Mouse (Mus musculus) splenic B cell, adult 2 months (primary cell): ENCODE data around the gene Ipo5.

Source experiments
- DNase-seq: peaks from one replicate; pipeline ENCODE4 v3.0.0-alpha.2; 2011; ENCODE audit warnings: low read depth, low spot score
- H3K27me3 ChIP-seq: 2 replicates; pipeline ENCODE4 v1.6.1; 2012; ENCODE audit warnings: mild to moderate bottlenecking, low read length, moderate library complexity, mixed read lengths; ENCODE audit not compliant: control insufficient read depth, poor library complexity, insufficient read depth, severe bottlenecking
- H3K36me3 ChIP-seq: 2 replicates; pipeline ENCODE4 v1.6.1; 2012; ENCODE audit warnings: mild to moderate bottlenecking, low read length, moderate library complexity, mixed read lengths; ENCODE audit not compliant: control insufficient read depth, poor library complexity, insufficient read depth, severe bottlenecking

Gene Ipo5

GRCm38 (mm10) chr14:120910733-120911324 is at the start of gene Ipo5:
Gene Ipo5, plus strand, starts transcription at chr14:120911224.
- H3K27me3 ChIP-seq, result no peaks in the 10 kb centered on the region
- peak; percentile 96 for DNase-seq

GRCm38 (mm10) chr14:120863205-120863604 is 47.8 kb upstream of the Ipo5 start:
- H3K36me3 ChIP-seq, result no peaks in the 10 kb centered on the region
- DNase-seq, result no peak
- no peaks in the 10 kb centered on the region for H3K27me3 ChIP-seq

More at GRCm38 (mm10) chr14:120910733-120911324, at the start of gene Ipo5:
- no peaks in the 10 kb centered on the region; the same call in 1 of the 2 replicates for H3K36me3 ChIP-seq

- Histone ChIP-seq H3K36me3 (no peaks in the 10 kb centered on the region), H3K27me3 (no peaks in the 10 kb centered on the region)
- DNase-seq, result no peak
Observed at GRCm38 (mm10) chr14:120864896-120865295, 46.1 kb upstream of the Ipo5 start.

GRCm38 (mm10) chr14:120866573-120866972 is 44.5 kb upstream of the Ipo5 start:
- H3K36me3 ChIP-seq, result no peaks in the 10 kb centered on the region
- no peak for DNase-seq
- H3K27me3 ChIP-seq, result no peaks in the 10 kb centered on the region

GRCm38 (mm10) chr14:120867121-120867520 is 43.9 kb upstream of the Ipo5 start:
- H3K36me3 ChIP-seq, result no peaks in the 10 kb centered on the region
- DNase-seq, result no peak
- H3K27me3 ChIP-seq, result no peaks in the 10 kb centered on the region

DNA sequence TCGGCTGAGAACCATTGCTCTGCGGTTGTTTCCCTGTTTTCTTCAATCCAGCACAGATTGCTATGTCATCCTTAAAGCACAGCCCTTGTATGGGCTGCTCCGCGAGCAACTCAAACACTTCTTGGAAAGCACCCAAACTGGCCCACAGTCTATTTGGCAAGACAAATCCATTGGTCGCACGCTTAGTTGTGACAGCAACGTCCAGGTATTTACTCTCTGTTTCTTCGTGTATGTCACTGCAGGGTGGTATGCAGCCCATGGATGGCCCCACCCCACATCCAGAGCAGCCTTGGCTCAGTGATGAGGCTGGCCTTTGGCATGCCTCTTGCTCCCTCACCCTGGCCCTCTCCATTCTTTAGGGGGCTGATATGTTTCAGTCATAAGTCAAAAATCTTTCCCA is 42.5 kb upstream of the Ipo5 start:
- H3K36me3 ChIP-seq, result no peaks in the 10 kb centered on the region
- no peak for DNase-seq
- no peaks in the 10 kb centered on the region for H3K27me3 ChIP-seq

- no peak for DNase-seq
- Histone ChIP-seq H3K36me3 (no peaks in the 10 kb centered on the region), H3K27me3 (no peaks in the 10 kb centered on the region)
Observed at GRCm38 (mm10) chr14:120870736-120871135, 40.3 kb upstream of the Ipo5 start.

GRCm38 (mm10) chr14:120874397-120874796 is 36.6 kb upstream of the Ipo5 start:
- Histone ChIP-seq H3K27me3 (no peaks in the 10 kb centered on the region), H3K36me3 (no peaks in the 10 kb centered on the region)
- DNase-seq, result no peak

- H3K27me3 ChIP-seq, result no peaks in the 10 kb centered on the region
- no peak for DNase-seq
- H3K36me3 ChIP-seq, result no peaks in the 10 kb centered on the region
Observed at GRCm38 (mm10) chr14:120875144-120875543, 35.9 kb upstream of the Ipo5 start.

DNA sequence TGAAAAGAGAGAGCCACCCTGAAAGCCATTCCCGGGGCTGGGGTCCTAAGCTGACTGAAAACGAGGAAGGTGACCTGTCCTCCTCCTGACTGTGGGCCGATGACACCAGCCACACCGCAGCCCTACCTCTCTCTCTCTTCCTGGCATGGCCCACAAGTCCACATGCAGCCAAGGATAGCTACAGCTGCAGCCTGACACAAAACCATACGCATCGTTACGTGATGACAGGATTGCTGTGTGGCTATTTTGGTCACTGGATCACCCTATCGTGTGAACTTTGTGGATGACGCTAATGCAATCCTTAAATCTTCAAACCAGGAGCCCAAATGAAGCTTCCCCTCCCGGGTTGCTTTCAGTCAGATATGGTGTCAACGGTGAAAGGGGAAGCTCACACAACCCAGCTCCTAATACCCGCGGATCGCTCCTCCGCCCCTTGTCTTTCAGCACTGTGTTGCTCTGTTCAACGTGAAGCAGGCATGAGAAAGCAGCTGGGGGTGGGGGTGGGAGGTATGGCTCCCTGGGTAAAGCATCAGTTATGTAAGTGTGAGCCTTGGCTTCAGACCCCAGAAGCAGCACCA is 35.1 kb upstream of the Ipo5 start:
- H3K36me3 ChIP-seq, result no peaks in the 10 kb centered on the region
- no peaks in the 10 kb centered on the region for H3K27me3 ChIP-seq
- no peak for DNase-seq

DNA sequence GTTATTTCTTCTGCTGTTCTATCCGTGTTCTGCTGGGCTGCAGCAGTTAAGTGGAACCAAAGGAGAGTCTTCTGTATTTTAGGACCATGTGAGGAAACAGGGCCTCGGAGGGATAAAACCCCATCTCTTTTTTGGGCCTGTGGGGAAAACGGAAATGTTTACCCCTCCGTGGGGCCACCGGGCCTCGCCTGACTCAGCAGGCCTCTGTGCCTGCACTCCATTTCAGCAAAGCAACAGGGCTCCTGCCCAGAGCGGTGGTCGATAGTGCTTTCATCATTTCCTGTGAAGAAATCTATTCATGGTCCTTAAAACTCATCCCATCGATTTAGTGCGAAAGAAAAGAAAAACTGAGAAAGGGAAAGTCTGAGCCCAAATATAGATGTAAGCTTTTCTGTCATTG is 33.9 kb upstream of the Ipo5 start:
- DNase-seq, result no peak
- H3K27me3 ChIP-seq, result no peaks in the 10 kb centered on the region
- H3K36me3 ChIP-seq, result no peaks in the 10 kb centered on the region

- H3K36me3 ChIP-seq, result no peaks in the 10 kb centered on the region
- no peaks in the 10 kb centered on the region for H3K27me3 ChIP-seq
- no peak for DNase-seq
Observed at GRCm38 (mm10) chr14:120879026-120879425, 32.0 kb upstream of the Ipo5 start.

- H3K36me3 ChIP-seq, result no peaks in the 10 kb centered on the region
- DNase-seq, result no peak
Observed at GRCm38 (mm10) chr14:120880601-120881000, 30.4 kb upstream of the Ipo5 start.

GRCm38 (mm10) chr14:120881054-120881453 is 30.0 kb upstream of the Ipo5 start:
- no peak for DNase-seq
- H3K27me3 ChIP-seq, result no peaks in the 10 kb centered on the region

More at GRCm38 (mm10) chr14:120880601-120881000, 30.4 kb upstream of the Ipo5 start:
- no peaks in the 10 kb centered on the region for H3K27me3 ChIP-seq

GRCm38 (mm10) chr14:120888681-120889080 is 22.3 kb upstream of the Ipo5 start:
- Histone ChIP-seq H3K27me3 (no peaks in the 10 kb centered on the region), H3K36me3 (no peaks in the 10 kb centered on the region)
- no peak for DNase-seq

More at GRCm38 (mm10) chr14:120881054-120881453, 30.0 kb upstream of the Ipo5 start:
- H3K36me3 ChIP-seq, result no peaks in the 10 kb centered on the region

- no peaks in the 10 kb centered on the region for H3K36me3 ChIP-seq
- no peak for DNase-seq
Observed at GRCm38 (mm10) chr14:120892369-120892768, 18.7 kb upstream of the Ipo5 start.

More at GRCm38 (mm10) chr14:120892369-120892768, 18.7 kb upstream of the Ipo5 start:
- H3K27me3 ChIP-seq, result no peaks in the 10 kb centered on the region
